Mouse (Mus musculus): ENCODE results near the gene Sf3b4. TPM values are rescaled to one million over a fixed set of nuclear protein-coding genes. Genes with fewer than 3 reads are reported as not detected.
"Not testable (repeated sequence)": the region's sequence is repeated elsewhere in the genome, so short reads cannot be mapped to it uniquely, and the experiment has no call there.

Sf3b4 gene
- total RNA-seq, 2 experiments from 2014 or later, result 16.9 to 17.2 TPM

GRCm38 (mm10) chr3:96209242-96209641, 37.1 kb downstream of the Sf3b4 start:
- DNase-seq (ENCODE audit: low spot score), result no peak
- intact Hi-C loops (cut with DNase I), result no loop called here

- no peak for DNase-seq (ENCODE audit: low spot score)
- intact Hi-C loops (cut with DNase I), result loop anchor here (2.0 kb wide), 1 partner anchor 48 kb away; no protein-coding TSS in a partner anchor
These were observed 47.1 kb downstream of the Sf3b4 start for GRCm38 (mm10) chr3:96219191-96219641.

GRCm38 (mm10) chr3:96219661-96220130, 47.6 kb downstream of the Sf3b4 start, which contains the start of the genes Bola1 and Hist2h2ab:
Gene Bola1 (minus strand): TSS chr3:96219709.
Gene Hist2h2ab (plus strand): TSS chr3:96219865.
- intact Hi-C loops (cut with DNase I), result loop anchor here (2.0 kb wide), 2 partner anchors 49 kb away; partner anchors contain the start of genes Hist2h2bb and Hist2h3b
- peak; percentile 61 for DNase-seq (ENCODE audit: low spot score)

GRCm38 (mm10) chr3:96220131-96220764, 48.1 kb downstream of the Sf3b4 start:
- intact Hi-C loops (cut with DNase I), result loop anchor here (2.0 kb wide), 1 partner anchor 49 kb away; the partner anchor contains the start of genes Hist2h2bb and Hist2h3b
- not testable (repeated sequence) for DNase-seq (ENCODE audit: low spot score)

GRCm38 (mm10) chr3:96220765-96221639, 48.9 kb downstream of the Sf3b4 start, which contains the start of the genes Hist2h2ac and Hist2h2be:
Gene Hist2h2ac (minus strand): TSS chr3:96220880.
Gene Hist2h2be (plus strand): TSS chr3:96221119.
- intact Hi-C loops (cut with DNase I), result loop anchor here (2.0 kb wide), 1 partner anchor 48 kb away; the partner anchor contains the start of genes Hist2h2bb and Hist2h3b
- DNase-seq (ENCODE audit: low spot score), result peak; percentile 83

- no peak for DNase-seq (ENCODE audit: low spot score)
- intact Hi-C loops (cut with DNase I), result loop anchor here (2.0 kb wide), 1 partner anchor 47 kb away; the partner anchor contains the start of genes Hist2h2bb and Hist2h3b
These were observed 49.5 kb downstream of the Sf3b4 start for GRCm38 (mm10) chr3:96221640-96222038.

- intact Hi-C loops (cut with DNase I), result no loop called here
- DNase-seq (ENCODE audit: low spot score), result no peak
These were observed 50.6 kb downstream of the Sf3b4 start for GRCm38 (mm10) chr3:96222774-96223173.

- no peak for DNase-seq (ENCODE audit: low spot score)
- intact Hi-C loops (cut with DNase I), result no loop called here
These were observed 53.3 kb downstream of the Sf3b4 start for GRCm38 (mm10) chr3:96225421-96225820.

Small RNAs within 50 kb of the gene (microRNA-seq; reads per million reads assigned to microRNA genes)
- not detected for gene Gm44492

Other genes with a start within 250 kb of the Sf3b4 start
- 10 to 100 TPM; 74.2 to 92.2 TPM for gene Anp32e, start 243.1 kb upstream of the Sf3b4 start, total RNA-seq (2021)
- gene Plekho1, start 176.3 kb upstream of the Sf3b4 start, total RNA-seq (2021), result 10 to 100 TPM; 76.4 to 89.1 TPM
- gene Vps45, start 113.9 kb upstream of the Sf3b4 start, total RNA-seq (2021), result 10 to 100 TPM; 20.5 to 26.0 TPM
- gene Otud7b, start 67.8 kb upstream of the Sf3b4 start, total RNA-seq (2021), result 10 to 100 TPM; 52.2 to 54.5 TPM
- gene Mtmr11, start 10.3 kb upstream of the Sf3b4 start, total RNA-seq (2021), result 1 to 10 TPM; 3.2 TPM
- gene Sv2a, start 8.8 kb downstream of the Sf3b4 start, total RNA-seq (2021), result 1 to 10 TPM; 5.0 to 6.5 TPM
- 10 to 100 TPM; 19.3 to 22.2 TPM for gene Bola1, start 47.4 kb downstream of the Sf3b4 start, total RNA-seq (2021)
- gene Hist2h2ab, start 47.5 kb downstream of the Sf3b4 start, total RNA-seq (2021), result 1 to 10 TPM; 3.0 to 3.4 TPM
- 10 to 100 TPM; 30.5 to 34.4 TPM for gene Hist2h2ac, start 48.5 kb downstream of the Sf3b4 start, total RNA-seq (2021)
- gene Hist2h2be, start 48.8 kb downstream of the Sf3b4 start, total RNA-seq (2021), result 10 to 100 TPM; 10.1 to 11.6 TPM
- 10 to 100 TPM in 1 of 2 experiments, 1 to 10 TPM in 1; 9.3 to 10.4 TPM for gene Hist2h3c2, start 66.8 kb downstream of the Sf3b4 start, total RNA-seq (2021)
- 100 to 1,000 TPM; 232 to 233 TPM for gene Hist2h2aa2, start 67.9 kb downstream of the Sf3b4 start, total RNA-seq (2021)
- 10 to 100 TPM in 1 of 2 experiments, 1 to 10 TPM in 1; 7.7 to 40.9 TPM for gene Hist2h2aa1, start 73.2 kb downstream of the Sf3b4 start, total RNA-seq (2021)
- gene Hist2h3c1, start 74.4 kb downstream of the Sf3b4 start, total RNA-seq (2021), result not detected
- gene Hist2h4, start 91.0 kb downstream of the Sf3b4 start, total RNA-seq (2021), result 10 to 100 TPM; 14.4 to 16.9 TPM
- gene Hist2h3b, start 96.3 kb downstream of the Sf3b4 start, total RNA-seq (2021), result 10 to 100 TPM; 25.8 to 48.9 TPM
- gene Hist2h2bb, start 97.4 kb downstream of the Sf3b4 start, total RNA-seq (2021), result 10 to 100 TPM; 47.3 to 58.1 TPM
- 1 to 10 TPM in 1 of 2 experiments, under 1 TPM in 1; 0.94 to 1.1 TPM for gene Fcgr1, start 121.6 kb downstream of the Sf3b4 start, total RNA-seq (2021)

Measured in heart, postnatal 25 days (tissue).